Mouse (Mus musculus) MEL (cell line): ENCODE measurements around the gene Nprl3.
A peak's percentile ranks its signal among the peaks of the same experiment; 100 is the strongest.

ENCODE experiments used
- CTCF ChIP-seq, 3 experiments: IDR thresholded peaks in 2 of 3; conservative IDR thresholded peaks in 1 of 3; 2 replicates each; pipeline ENCODE4 v1.5.1; 2011 to 2012; ENCODE audit warnings: low read length in 3 of 3, low read depth in 2 of 3, mild to moderate bottlenecking in 2 of 3, improper control_type of control experiment in 1 of 3, inconsistent platforms in 1 of 3, mixed read lengths in 1 of 3, moderate library complexity in 1 of 3; ENCODE audit not compliant: control insufficient read depth in 1 of 3, insufficient read depth in 1 of 3, poor library complexity in 1 of 3, severe bottlenecking in 1 of 3
- ELF1 ChIP-seq: IDR thresholded peaks from 2 replicates; pipeline ENCODE4 v1.6.1; 2014; ENCODE audit warnings: low read depth, mild to moderate bottlenecking, inconsistent platforms, low read length, improper control_type of control experiment, moderate library complexity
- EP300 ChIP-seq, 2 experiments: IDR thresholded peaks; 2 replicates each; pipeline ENCODE4 v1.6.1; 2011; ENCODE audit warnings: improper control_type of control experiment in 2 of 2, low read length in 2 of 2, low read depth in 1 of 2, mild to moderate bottlenecking in 1 of 2
- POLR2A ChIP-seq, 2 experiments: IDR thresholded peaks; 2 replicates each; pipeline ENCODE4 v1.6.1; 2011 to 2012; ENCODE audit warnings: low read length in 2 of 2, mild to moderate bottlenecking in 2 of 2, control low read depth in 1 of 2, improper control_type of control experiment in 1 of 2, low read depth in 1 of 2, moderate library complexity in 1 of 2; ENCODE audit not compliant: control insufficient read depth in 1 of 2, insufficient read depth in 1 of 2, poor library complexity in 1 of 2

- TF ChIP-seq POLR2A (IDR thresholded peaks at IDR 0.05; ENCODE audit: control insufficient read depth in 1 of 2, insufficient read depth in 1 of 2, low read depth in 1 of 2, low read length in 2 of 2, poor library complexity in 1 of 2) (no peak), EP300 (IDR thresholded peaks at IDR 0.05; ENCODE audit: low read depth in 1 of 2, low read length in 2 of 2) (no peak), CTCF (IDR thresholded peaks at IDR 0.05 in 2 of 3, conservative IDR thresholded peaks at IDR 0.05 in 1 of 3; ENCODE audit: control insufficient read depth in 1 of 3, insufficient read depth in 1 of 3, low read depth in 2 of 3, low read length in 3 of 3, poor library complexity in 1 of 3, severe bottlenecking in 1 of 3) (peak in 1 of 3 experiments; percentile 3; a peak in 1 of 6 replicates), ELF1 (no peak)
Observed at GRCm38 (mm10) chr11:32230220-32230619, 37.3 kb downstream of the Nprl3 start.
